Mouse (Mus musculus) fat pad, adult 2 months (tissue): ENCODE measurements around the gene Wfdc13.

Source experiments
- DNase-seq: peaks from one replicate; pipeline ENCODE4 v3.0.0-alpha.2; 2011; ENCODE audit warnings: low read depth, low spot score; ENCODE audit errors: extremely low read depth

Wfdc13 gene

DNA sequence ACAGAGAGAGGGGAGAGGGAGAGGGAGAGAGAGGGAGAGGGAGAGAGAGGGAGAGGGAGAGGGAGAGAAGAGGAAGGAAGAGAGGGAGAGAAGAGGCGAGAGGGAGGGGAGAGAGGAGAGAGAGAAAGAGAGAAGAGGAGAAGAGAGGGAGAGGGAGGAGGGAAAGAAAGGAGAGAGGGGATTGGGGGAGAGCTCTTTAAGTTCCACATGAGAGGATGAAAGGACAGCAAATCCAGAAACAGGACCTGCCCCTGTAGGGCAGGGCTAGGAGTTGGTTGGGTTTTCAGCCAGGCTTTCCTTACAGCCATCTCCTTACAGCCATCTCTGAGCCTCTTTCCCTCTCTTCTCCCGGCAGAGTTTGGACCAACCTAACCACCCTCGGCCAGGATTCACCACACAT, at the start of gene Wfdc13:
TSS of gene Wfdc13 (plus strand) at position 301 of the 400 bp plus-strand sequence.
- DNase-seq, result no peak

DNA sequence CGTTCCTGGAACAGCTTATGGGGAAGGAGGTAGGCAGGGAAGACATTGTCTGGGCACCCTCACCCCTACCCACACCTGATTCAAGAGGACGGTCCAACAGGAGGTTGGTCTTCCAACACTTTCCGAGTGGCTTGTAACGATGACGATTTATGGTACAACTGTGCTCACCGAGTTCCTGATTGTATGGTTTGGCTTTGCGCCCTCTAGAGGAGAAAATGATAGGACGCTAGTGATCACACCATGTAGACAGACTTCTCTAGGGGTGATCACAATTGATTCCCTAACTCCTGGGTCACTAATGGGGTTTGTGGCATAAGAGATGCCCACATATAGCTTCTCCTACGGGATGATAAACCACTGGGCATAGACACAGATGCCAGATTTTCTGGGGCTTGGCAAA, 49.6 kb upstream of the Wfdc13 start:
- DNase-seq, result no peak

DNA sequence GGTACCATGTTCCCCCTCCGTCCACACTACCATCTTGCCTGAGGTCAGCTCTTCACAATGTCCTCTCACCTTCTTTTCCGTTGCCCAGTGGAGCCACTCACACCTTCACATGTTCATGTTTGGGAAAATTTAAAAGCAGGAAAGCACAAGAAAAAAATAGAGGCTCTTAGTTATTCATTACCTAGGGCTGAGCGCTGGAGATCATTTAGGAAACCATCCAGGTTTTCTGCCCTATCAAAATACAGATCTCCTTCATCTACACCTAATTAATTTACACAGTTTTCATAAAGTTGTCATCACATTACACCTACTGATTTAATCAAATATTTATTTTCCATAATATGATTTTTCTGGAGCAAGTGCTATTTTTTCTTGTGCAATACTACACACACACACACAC, 46.2 kb upstream of the Wfdc13 start, which contains the start of gene Wfdc16:
TSS of gene Wfdc16 (minus strand) at position 101 of the 400 bp plus-strand sequence.
- DNase-seq, result no peak

DNA sequence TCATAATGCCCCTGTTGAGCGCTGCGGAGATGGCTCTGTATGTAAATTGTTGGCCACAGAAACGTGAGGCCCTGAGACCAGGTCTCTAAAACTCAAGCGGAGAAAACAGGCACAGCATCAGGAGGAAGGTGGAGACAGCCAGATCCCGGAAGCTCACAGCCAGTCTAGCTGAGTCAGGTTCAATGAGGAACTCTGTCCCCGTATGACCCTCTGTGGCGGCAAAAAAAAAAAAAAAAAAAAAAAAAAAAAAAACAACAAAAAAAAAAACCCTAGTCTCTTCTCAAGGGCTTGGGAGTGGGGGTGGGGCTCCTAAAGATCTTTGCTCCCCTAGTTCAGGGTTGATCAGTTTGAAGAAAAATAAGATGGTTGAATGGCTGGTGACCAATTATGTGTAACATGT, 43.8 kb upstream of the Wfdc13 start:
- DNase-seq, result no peak

DNA sequence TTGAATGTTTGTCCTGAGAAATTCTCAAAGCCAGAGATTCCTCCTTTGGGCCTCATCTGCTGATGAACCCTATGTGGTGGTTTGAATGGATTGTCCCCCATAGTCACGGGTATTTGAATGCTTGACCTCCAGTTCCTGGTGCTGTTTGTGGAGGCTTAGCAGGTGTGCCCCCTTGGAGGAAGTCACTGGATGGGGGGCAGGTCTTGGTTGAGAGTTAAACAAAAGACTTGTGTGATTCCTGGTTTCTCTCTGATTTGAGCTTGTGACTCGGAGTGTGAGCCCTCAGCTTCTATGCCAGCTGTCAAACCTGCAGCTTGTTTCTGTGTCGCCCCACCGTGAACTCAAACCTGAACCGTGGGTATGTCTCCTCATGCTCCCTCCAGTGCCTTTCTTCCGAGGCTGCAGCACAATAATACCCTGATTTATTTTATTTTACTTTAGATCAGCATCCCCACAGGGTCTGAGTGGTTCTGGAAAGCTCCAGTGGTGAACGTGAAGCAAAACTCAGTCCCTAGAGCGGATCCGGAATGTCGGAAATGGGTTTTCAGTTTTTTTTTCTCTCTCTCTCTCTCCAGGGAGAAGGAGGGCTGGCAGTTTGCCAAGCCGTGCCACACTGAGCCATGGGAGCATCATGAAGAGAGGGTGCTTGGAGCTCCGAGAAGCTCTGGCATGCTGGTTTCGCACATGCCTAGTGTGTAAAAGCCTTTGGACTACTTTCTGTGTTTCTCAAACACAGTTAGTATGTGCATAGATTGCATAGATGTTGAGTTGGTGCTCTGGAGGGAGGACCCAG, 42.8 kb upstream of the Wfdc13 start:
- DNase-seq, result no peak

DNA sequence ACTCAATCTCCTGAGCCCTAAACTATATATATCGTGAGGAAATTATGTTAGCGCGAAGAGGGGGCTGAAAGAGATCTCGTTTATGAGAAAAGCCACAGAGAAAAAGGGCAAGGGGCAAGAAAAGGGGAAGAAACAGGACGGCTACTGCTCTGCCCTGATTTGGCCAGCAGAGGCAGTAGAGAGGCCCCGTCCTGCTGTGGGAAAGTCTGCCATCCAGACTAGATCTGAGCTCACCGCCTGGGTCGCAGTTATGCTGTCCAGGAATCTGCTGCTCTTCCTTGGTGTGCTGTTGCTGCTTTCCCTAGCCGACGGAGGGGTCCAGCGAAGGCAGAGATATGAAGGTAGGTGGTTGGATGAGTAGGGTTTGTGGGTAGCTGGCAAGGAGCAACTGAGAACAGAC, 29.0 kb upstream of the Wfdc13 start, which contains the start of gene Wfdc10:
TSS of gene Wfdc10 (plus strand) at position 189 of the 400 bp plus-strand sequence.
- no peak for DNase-seq

DNA sequence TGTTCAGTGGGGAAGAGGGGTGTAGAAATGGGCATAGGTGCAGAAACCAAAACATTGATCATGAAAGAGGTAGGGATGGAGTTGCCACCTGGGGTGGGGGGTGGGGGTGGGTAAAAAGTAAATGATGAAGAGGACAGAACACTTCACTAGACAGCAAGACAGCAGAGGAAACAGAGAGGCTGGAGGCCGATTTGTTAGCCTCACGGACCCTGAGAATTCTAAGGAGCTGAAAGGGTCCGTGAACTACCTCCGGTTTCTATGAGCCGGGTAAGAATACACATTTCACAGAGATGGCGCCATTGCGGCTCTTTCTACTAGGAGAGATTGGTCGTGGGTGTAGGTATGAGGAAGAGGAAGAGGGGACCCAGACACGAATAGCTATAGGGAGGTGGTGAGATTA, 28.4 kb upstream of the Wfdc13 start, which contains the start of gene Wfdc9:
TSS of gene Wfdc9 (minus strand) at position 101 of the 400 bp plus-strand sequence.
- DNase-seq, result no peak

DNA sequence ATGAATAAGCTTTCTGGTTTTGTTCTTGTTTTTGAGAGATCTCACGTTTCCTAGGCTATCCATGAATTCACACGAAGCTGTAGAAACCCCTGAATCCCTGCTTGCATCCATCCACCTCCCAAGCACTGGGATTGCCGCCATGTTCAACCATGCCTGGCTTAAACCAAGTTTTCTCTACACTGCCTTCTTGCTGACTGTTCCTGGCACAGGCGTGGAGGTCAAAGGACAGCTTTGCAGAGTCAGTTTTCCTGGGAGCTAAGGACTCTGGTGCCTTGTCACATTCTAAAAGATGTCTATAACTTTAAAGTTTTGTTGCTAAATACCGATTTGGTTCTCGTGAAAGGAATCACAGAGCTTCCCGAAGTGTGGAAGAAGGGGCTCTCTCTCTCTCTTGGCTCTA, 20.1 kb upstream of the Wfdc13 start:
- DNase-seq, result no peak

DNA sequence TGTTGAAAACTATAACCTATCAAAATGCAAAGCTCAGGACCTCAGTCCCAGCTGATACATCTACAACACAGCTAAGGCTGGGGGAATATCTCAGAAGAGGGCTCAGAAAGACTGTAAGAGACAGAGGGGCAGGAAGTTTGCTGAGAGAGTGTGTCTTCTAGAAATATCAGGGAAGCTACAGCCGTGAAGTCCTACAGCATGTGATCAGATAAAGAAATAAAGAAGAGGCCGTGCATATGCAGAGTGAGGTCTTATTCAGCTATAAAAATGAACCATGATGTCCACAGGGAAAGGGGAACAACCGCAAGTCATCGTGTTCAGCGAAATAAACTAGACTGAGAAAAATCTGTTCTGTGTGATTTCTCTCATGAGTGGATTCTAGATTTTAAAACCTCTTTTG, 14.6 kb upstream of the Wfdc13 start:
- no peak for DNase-seq

DNA sequence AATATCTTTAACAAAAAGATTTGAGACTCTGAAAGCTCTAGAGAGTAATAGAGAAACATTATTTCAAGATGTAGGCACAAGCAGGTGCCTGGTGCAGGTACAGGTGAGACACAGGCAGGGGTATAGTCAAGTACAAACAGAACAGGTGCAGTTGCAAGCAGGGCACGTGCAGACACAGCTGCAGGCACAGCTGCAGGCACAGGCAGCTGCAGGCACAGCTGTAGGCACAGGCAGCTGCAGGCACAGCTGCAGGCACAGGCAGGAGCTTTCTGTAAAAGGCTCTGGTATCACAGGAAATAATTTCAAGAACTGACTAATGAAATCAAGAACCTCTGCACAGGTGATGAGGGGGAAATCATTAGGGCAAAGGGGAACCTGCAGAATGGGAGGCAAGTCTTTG, 14.0 kb upstream of the Wfdc13 start:
- no peak for DNase-seq

DNA sequence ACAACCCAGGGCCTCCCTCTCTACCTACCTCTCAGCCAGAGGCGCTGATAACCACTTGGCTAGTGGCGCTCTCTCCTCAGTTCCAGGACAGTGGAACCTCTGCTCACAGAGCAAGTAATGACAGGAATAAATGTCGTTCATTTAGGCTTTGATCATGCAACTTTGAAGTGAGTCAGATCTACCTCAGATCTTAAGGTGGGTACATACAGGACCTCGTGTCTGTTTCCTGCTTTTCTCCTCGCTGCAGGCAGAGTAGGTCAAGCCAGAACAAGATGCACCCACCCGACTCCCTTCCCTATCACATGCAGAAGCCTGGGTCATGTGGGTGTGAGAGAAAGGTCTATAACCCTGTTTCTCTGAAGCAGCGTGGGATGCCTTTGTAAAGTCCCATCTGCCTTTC, 10.9 kb upstream of the Wfdc13 start, which contains the start of gene Wfdc11:
TSS of gene Wfdc11 (minus strand) at position 101 of the 400 bp plus-strand sequence.
- DNase-seq, result no peak

DNA sequence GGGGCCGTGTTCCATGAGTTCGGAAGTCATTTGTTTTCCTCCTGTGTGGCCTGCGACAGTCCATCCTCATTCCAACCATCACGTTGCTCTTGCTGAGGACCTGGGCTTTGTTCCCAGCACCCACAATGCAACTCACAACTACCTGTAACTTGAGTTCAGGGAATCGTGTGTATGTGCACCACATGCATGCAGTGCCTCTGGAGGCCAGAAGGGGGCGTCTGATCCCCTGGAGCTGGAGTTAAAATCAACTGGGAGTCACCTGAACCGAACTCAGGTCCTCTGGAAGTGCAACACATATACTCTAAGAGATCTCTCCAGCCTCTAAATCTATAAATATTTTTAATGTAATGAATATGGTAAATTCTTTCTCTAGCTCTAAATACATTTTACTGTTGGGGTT, 8.8 kb upstream of the Wfdc13 start:
- no peak for DNase-seq

DNA sequence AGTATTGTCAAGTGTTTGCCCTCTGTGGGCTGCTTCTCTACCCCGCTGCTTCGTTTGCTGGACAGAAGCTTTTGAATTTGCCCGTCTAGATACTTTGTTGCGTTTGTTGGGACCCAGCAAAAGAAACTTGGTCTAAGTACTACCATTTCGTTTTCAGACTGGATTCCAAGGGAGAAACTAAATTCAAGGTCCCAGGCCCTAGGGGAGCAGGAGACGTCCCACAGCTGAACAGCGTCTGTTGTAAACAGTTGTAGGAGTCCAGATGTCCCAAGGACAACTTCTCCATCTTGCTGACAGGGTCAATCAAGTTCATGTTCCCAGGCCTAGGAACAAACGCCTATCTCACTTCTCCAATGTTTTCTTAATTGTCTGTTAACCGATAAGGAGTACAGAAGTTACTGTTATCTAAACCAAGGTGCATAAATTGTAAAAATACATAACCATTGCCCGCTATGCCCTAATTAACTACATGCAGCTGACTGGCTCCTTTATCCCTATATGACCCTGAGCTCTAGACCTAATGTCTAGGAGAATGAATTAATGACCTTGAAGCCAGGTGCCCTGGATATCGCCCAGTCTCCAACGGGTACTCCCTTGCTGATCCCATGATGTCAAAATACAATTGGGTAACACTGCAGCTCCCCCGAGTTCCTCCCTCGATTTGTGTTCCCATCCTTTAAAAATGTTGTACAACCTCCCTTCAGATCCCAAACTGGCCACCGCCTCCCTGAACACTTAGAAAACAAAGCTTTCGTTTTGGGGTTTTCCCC, 7.8 kb upstream of the Wfdc13 start:
- no peak for DNase-seq

DNA sequence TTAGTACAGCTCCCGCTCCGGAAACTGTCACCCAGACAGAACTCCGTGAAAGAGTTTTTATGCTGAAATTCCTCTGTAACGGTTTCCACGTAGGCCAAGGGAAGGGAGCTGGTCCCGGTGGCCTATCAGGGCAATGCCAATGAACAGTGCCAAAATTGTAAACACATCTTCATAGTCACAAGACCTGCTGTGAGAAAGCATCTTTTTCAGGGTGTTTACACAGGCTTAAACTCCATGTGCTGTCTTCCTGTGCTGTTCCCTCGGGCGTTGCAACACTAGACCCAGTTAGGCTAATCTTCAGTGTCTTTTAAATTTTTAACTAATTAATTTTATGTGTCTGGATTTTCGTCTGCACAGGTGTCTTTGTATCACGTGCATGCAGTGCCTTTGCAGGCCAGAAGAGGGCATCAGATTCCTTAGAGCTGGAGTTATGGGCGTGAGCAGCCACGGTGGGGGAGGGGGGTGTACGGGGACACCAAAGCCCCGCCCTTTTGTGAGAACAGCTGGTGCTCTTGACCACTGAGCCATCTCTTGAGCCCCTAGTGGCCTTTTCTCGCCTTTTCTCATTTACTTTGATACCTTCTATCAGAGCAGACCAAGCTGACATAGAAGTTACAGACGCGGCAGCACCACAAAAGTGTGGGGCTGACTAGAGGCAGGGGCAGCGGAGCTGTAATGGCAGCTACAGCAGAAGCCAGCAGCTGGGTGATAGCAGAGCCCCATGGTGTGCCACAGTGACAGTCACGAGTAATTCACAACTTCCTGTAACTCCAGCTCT, 5.9 kb upstream of the Wfdc13 start:
- no peak for DNase-seq

DNA sequence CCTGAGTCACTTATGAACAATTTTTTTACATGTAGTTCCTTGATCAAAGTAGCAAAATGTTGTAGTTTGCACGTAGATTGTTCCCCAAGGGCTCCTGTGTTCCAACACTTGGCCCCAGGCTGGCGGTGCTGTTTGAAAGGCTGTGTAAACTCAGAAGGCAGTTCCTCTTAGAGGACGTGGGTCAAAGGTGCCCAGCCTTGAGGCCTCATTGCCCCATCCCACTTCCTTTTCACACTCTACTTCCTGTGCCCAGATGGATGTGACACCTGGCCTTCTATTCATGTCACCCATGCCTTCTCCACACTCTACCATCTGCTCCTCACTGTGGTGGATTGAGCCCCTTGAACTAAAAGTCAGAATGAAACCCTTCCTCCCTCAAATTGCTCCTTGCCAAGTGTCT, 5.0 kb upstream of the Wfdc13 start:
- DNase-seq, result no peak

DNA sequence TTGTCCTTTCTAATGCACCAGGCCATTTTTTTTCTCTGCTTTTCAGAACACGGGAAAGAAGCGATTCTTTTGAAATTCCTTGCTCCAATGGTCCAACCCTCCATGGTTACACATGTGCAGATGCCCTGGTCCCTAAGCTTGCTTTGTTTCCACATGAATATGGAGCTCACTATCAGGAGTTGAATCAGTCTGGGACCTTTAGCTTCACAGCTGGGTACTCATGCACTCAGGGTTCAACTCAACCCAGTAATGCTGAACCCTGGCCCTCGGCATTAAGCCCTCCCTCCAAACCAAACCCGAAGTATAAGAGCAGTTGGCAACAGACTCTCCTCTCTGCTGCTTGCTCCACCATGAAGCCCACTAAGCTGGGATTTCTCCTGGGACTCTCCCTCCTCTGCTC, 13.3 kb downstream of the Wfdc13 start, which contains the start of gene Spint4:
TSS of gene Spint4 (plus strand) at position 301 of the 400 bp plus-strand sequence.
- DNase-seq, result no peak

DNA sequence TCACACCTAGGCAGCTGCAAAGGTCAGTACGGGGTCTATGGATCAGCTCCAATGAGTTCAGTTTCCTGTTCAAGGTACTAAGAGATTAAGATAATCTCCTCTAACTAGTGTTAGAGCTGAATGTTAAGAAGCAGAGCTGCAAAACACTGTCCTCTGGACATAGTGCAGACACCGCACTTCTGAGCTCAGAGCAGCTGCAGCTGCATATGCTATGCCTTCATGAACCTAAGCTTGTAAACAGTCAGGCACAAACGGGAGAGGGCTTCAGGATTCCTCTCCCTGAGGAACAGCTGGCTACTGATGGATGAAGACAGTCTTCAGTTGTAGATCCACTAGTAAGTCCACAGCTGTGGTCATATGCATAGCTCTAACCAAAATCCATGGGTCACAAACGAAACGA, 16.1 kb downstream of the Wfdc13 start:
- no peak for DNase-seq

DNA sequence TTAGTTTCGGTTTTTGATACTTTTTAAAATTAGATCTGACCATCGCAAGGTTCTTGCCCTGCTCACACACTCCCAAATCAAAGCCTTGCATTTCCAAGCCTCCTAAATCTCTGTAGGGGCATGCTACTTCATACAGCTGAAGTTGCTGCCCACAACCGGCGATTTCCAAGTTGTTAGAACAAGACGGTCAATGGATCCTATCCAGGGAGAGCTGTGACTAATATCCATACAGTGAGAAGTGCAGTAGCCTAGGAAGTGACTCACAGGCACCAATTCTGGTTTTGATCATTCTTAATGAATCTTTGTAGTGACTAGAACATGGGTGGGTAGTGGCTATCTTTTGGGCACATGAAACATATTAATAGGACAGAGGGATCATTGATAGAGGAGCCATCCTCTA, 16.9 kb downstream of the Wfdc13 start:
- no peak for DNase-seq

DNA sequence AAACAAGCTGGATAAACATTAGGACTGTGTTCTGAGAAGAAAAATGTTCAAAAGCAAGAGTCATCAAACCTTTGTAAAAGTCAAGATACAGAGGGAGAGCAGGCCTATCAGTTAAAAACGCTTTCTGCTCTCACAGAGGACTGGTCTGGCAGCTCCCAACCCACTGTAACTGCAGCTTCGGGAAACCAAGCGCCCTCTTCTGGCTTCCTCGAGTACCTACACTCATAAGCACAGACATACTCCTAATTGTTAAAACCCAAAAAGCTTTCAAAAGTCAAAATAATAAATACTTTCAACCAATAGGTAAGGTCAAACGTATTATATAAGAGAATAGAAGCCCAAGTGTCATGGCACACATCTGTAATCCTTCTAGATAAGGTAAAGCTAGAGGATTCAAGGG, 19.3 kb downstream of the Wfdc13 start:
- DNase-seq, result no peak

DNA sequence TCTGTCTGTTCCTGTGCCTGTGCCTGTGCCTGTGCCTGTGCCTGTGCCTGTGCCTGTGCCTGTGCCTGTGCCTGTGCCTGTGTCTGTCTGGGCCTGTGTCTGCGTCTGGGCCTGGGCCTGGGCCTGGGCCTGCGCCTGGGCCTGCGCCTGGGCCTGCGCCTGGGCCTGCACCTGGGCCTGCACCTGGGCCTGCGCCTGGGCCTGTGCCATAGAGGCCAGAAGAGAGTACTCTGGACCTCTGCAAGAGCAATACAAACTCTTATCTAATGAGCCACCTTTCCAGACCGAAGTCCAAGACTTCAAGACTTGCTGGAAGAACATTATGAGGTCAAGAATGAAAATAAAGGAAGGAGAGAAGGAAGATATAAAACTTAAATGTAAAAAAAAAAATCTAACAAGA, 20.4 kb downstream of the Wfdc13 start:
- DNase-seq, result no peak

DNA sequence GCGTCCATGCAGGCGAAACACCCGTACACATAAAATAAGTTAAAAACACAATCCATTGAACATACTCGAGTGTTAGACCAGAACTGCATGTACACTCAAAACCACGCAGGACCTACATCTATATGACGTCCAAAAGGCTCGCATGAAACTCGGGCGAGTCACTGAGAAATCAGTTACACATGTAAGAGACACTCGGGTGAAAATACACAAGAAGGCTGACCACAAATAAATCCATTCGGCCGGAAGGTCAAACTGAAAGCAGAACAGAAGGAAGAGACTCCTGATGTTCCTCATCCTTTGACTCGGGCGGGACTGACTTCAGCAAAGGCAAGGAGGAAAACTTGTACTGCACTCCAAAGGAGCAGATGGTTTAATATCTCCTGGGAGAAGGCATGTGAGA, 21.1 kb downstream of the Wfdc13 start:
- no peak for DNase-seq
